Mouse (Mus musculus) C3H10T1/2 (cell line): Measurements from ENCODE around the gene Rora. TPM values are rescaled to one million over a fixed set of nuclear protein-coding genes. Genes with fewer than 3 reads are reported as not detected.

ENCODE experiments used
- polyA plus RNA-seq, 2 experiments: library from polyadenylated mRNA; unstranded; fragments of >200 nt; fragmentation: generic; extraction: Trizol; gene quantifications; one replicate each; pipeline ENCODE4 v1.2.1; 2012; ENCODE audit warnings: missing spikeins in 2 of 2

Rora gene
- under 1 TPM in 1 of 2 experiments, not detected in 1; 0.17 TPM for polyA plus RNA-seq

GRCm38 (mm10) chr9:68653211-68654038 is at the start of gene Rora:
TSS of gene Rora (plus strand) at chr9:68653786.

GRCm38 (mm10) chr9:69397760-69398452 is 744.3 kb downstream of the Rora start, which contains the start of gene Ice2:
TSS of gene Ice2 (plus strand) at chr9:69397906.

